Mouse (Mus musculus) left cerebral cortex, postnatal 10 days (tissue): ENCODE measurements around the gene Stard8. TPM values are rescaled to one million over a fixed set of nuclear protein-coding genes. Genes with fewer than 3 reads are reported as not detected.
A peak's percentile ranks its signal among the peaks of the same experiment; 100 is the strongest.
"Not testable (repeated sequence)": the region's sequence is repeated elsewhere in the genome, so short reads cannot be mapped to it uniquely, and the experiment has no call there.

Experiments used
- DNase-seq, 2 experiments: peaks; one replicate each; pipeline ENCODE4 v3.0.0; 2021 to 2022; ENCODE audit warnings: low spot score in 2 of 2, mixed read lengths in 1 of 2; ENCODE audit errors: extremely low spot score in 1 of 2
- intact Hi-C: fragments of 180-260 bp; cut with DNase I; formaldehyde crosslinking; loops from one replicate; pipeline ENCODE4 v1.15.1; 2025
- total RNA-seq, 2 experiments: library from RNA; stranded (reverse); gene quantifications; 2 replicates each; pipeline ENCODE4 v1.2.3; 2021

The Stard8 gene
- 1 to 10 TPM; 8.3 to 9.4 TPM for total RNA-seq

GRCm38 (mm10) chrX:99003046-99003445, at the start of gene Stard8:
Gene Stard8, plus strand, starts transcription at chrX:99003248.
- intact Hi-C loops: no loop called here
- DNase-seq: peak in 1 of 2 experiments; percentile 31

- intact Hi-C loops: no loop called here
- peak in 1 of 2 experiments; percentile 30 for DNase-seq
Measured at GRCm38 (mm10) chrX:98953941-98954340, 49.1 kb upstream of the Stard8 start.

GRCm38 (mm10) chrX:98958287-98958686, 44.8 kb upstream of the Stard8 start:
- no peak for DNase-seq
- intact Hi-C loops: no loop called here

- DNase-seq: no peak
- intact Hi-C loops: no loop called here
Measured at GRCm38 (mm10) chrX:98959050-98959449, 44.0 kb upstream of the Stard8 start.

- DNase-seq: no peak
- intact Hi-C loops: no loop called here
Measured at GRCm38 (mm10) chrX:98963742-98964141, 39.3 kb upstream of the Stard8 start.

- no peak for DNase-seq
- intact Hi-C loops: no loop called here
Measured at GRCm38 (mm10) chrX:98964513-98964912, 38.5 kb upstream of the Stard8 start.

- DNase-seq, intact Hi-C loops: not testable (repeated sequence)
Measured at GRCm38 (mm10) chrX:98986611-98987010, 16.4 kb upstream of the Stard8 start.

- intact Hi-C loops: no loop called here
- DNase-seq: peak in 1 of 2 experiments; percentile 47
Measured at GRCm38 (mm10) chrX:98989574-98989973, 13.5 kb upstream of the Stard8 start.

- peak in 1 of 2 experiments; percentile 43 for DNase-seq
- intact Hi-C loops: no loop called here
Measured at GRCm38 (mm10) chrX:99002065-99002464, 983 bp upstream of the Stard8 start.

GRCm38 (mm10) chrX:99010581-99010980, 7.5 kb downstream of the Stard8 start:
- DNase-seq: no peak
- intact Hi-C loops: no loop called here

- intact Hi-C loops: no loop called here
- no peak for DNase-seq
Measured at GRCm38 (mm10) chrX:99011281-99011680, 8.2 kb downstream of the Stard8 start.

- intact Hi-C loops: no loop called here
- DNase-seq: no peak
Measured at GRCm38 (mm10) chrX:99012486-99012885, 9.4 kb downstream of the Stard8 start.

- intact Hi-C loops: no loop called here
Measured at GRCm38 (mm10) chrX:99015705-99016104, 12.7 kb downstream of the Stard8 start.

GRCm38 (mm10) chrX:99016987-99017386, 13.9 kb downstream of the Stard8 start:
- no peak for DNase-seq
- intact Hi-C loops: no loop called here

More at GRCm38 (mm10) chrX:99015705-99016104, 12.7 kb downstream of the Stard8 start:
- DNase-seq: no peak

GRCm38 (mm10) chrX:99017874-99018273, 14.8 kb downstream of the Stard8 start:
- DNase-seq: no peak
- intact Hi-C loops: no loop called here

- no peak for DNase-seq
- intact Hi-C loops: no loop called here
Measured at GRCm38 (mm10) chrX:99019303-99019702, 16.3 kb downstream of the Stard8 start.

- intact Hi-C loops: no loop called here
- DNase-seq: no peak
Measured at GRCm38 (mm10) chrX:99020215-99020614, 17.2 kb downstream of the Stard8 start.

- intact Hi-C loops: no loop called here
Measured at GRCm38 (mm10) chrX:99021593-99021992, 18.5 kb downstream of the Stard8 start.

GRCm38 (mm10) chrX:99023951-99024350, 20.9 kb downstream of the Stard8 start:
- intact Hi-C loops: no loop called here
- no peak for DNase-seq

More at GRCm38 (mm10) chrX:99021593-99021992, 18.5 kb downstream of the Stard8 start:
- no peak for DNase-seq

- intact Hi-C loops: no loop called here
- DNase-seq: no peak
Measured at GRCm38 (mm10) chrX:99035407-99035806, 32.4 kb downstream of the Stard8 start.

GRCm38 (mm10) chrX:99042451-99042951, 39.5 kb downstream of the Stard8 start:
- peak; percentile 56 to 88 for DNase-seq

More at GRCm38 (mm10) chrX:99042451-99042951, 39.5 kb downstream of the Stard8 start:
- intact Hi-C loops: no loop called here
